Mouse (Mus musculus): ENCODE measurements at regions not wholly inside any gene's neighbourhood (a gene's known extent, or its start where the extent isn't known, plus 50 kb on each side); places are given as distances from the start of the nearest gene placed in this dataset.
A peak's percentile ranks its signal among the peaks of the same experiment; 100 is the strongest.

- WGBS: 92% methylated on average over 2 of the region's 2 CpGs
- no peaks in the 10 kb centered on the region for H3K27me3 ChIP-seq
- H3K36me3 ChIP-seq: no peaks in the 10 kb centered on the region
- no peak overlapping the region for H3K4me2 ChIP-seq (replicated peaks)
- H3K9me3 ChIP-seq: no peaks in the 10 kb centered on the region
- H3K4me3 ChIP-seq (replicated peaks): no peak overlapping the region
- no peak overlapping the region for H3K9ac ChIP-seq (replicated peaks)
- ATAC-seq: no peak
- no peaks in the 10 kb centered on the region for H3K4me1 ChIP-seq (replicated peaks)
- no peak overlapping the region for H3K27ac ChIP-seq
These were observed 813.6 kb downstream of the Gm9008 start for GRCm38 (mm10) chr6:75683935-75684334.

GRCm38 (mm10) chr6:75644363-75644720 lies 853.2 kb downstream of the Gm9008 start:
- WGBS: 87% methylated on average over 2 of the region's 2 CpGs
- no peak overlapping the region for H3K9ac ChIP-seq (replicated peaks)
- no peaks in the 10 kb centered on the region for H3K9me3 ChIP-seq
- H3K4me1 ChIP-seq (replicated peaks): no peaks in the 10 kb centered on the region
- H3K4me3 ChIP-seq (replicated peaks): no peak overlapping the region
- no peak for ATAC-seq
- no peaks in the 10 kb centered on the region for H3K36me3 ChIP-seq
- no peaks in the 10 kb centered on the region for H3K27me3 ChIP-seq
- H3K27ac ChIP-seq: no peak overlapping the region
- H3K4me2 ChIP-seq (replicated peaks): no peak overlapping the region

DNA sequence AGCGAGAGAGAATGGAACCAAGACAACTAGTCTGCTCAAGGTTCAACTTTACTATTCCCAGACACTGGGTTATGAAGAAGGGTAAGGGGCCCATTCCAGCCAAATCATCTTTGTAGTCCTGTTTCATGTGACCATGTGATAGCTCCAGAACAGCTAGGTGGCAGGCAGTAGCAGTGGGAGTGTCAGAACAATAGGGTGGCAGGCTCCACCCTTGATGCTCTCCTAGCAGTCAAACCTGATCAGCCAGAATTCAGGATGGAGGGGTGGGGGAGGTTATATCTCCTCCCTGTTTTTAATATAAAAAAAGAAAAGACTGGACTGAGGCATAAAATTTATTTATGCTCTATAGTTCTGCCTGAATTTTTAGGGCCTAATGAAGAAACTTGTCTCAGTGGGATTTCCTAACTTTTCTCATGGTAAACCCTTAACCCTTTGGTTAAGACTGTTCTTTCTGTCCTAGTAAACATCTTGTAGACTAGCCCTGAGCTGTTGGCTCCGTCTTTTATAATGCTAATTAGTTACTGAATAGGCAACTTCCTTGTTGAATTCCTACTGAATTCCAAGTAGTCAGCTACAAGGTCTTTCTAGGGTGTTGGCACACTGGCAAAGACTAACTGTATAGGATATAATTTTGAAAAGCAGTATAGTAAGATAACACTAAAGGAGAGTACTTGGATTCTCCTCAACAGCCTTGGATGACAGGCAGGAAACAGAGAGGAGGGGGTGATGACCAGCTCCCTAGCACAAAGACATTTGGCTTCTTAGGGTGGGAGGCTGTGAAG lies 853.8 kb downstream of the Gm9008 start:
- H3K4me1 ChIP-seq (replicated peaks): no peaks in the 10 kb centered on the region
- 66% methylated on average over 2 of the region's 2 CpGs for WGBS
- no peak for ATAC-seq
- H3K9ac ChIP-seq (replicated peaks): no peak overlapping the region
- no peaks in the 10 kb centered on the region for H3K9me3 ChIP-seq
- H3K4me3 ChIP-seq (replicated peaks): no peak overlapping the region
- no peak overlapping the region for H3K27ac ChIP-seq
- no peaks in the 10 kb centered on the region for H3K36me3 ChIP-seq
- H3K27me3 ChIP-seq: no peaks in the 10 kb centered on the region
- H3K4me2 ChIP-seq (replicated peaks): no peak overlapping the region

GRCm38 (mm10) chr6:75636050-75636449 lies 861.5 kb downstream of the Gm9008 start:
- 39% methylated on average over 1 of the region's 1 CpGs for WGBS
- H3K9me3 ChIP-seq: no peaks in the 10 kb centered on the region
- no peaks in the 10 kb centered on the region for H3K4me1 ChIP-seq (replicated peaks)
- H3K27me3 ChIP-seq: no peaks in the 10 kb centered on the region
- H3K36me3 ChIP-seq: no peaks in the 10 kb centered on the region
- no peak for ATAC-seq
- no peak overlapping the region for H3K4me2 ChIP-seq (replicated peaks)
- no peak overlapping the region for H3K4me3 ChIP-seq (replicated peaks)
- H3K9ac ChIP-seq (replicated peaks): no peak overlapping the region
- H3K27ac ChIP-seq: no peak overlapping the region

- Histone ChIP-seq H3K27me3 (no peaks in the 10 kb centered on the region), H3K36me3 (no peaks in the 10 kb centered on the region), H3K4me3 (replicated peaks) (no peak overlapping the region), H3K4me2 (replicated peaks) (peak overlapping the region; percentile 18; the same call in 1 of the 2 replicates), H3K4me1 (replicated peaks) (peaks cover 10% of the 10 kb centered on the region), H3K27ac (peak overlapping the region; percentile 65), H3K9me3 (no peaks in the 10 kb centered on the region), H3K9ac (replicated peaks) (no peak overlapping the region)
- WGBS: 5% methylated on average over 11 of the region's 11 CpGs
- ATAC-seq: peak; percentile 94
These were observed 894.9 kb downstream of the Gm9008 start for GRCm38 (mm10) chr6:75602536-75603279.

DNA sequence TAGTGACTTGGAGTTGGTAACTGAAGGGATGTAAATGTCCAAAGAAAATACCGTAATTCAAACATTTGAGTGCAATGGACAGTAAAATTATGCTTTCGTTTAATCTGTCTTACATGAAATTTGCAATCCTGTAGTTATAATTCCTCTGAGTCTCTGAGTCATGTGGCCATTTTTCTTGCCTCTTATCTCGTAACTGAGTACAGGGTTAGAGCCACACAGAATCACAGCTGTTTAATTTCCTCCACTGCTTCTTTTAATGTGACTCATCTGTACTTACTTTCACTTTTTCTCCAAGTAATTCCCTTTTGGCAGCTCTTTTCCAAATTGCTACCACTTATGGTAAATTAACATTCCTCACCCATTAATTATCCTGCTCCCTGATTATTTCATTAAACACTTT lies 939.2 kb downstream of the Gm9008 start:
- no peaks in the 10 kb centered on the region for H3K4me1 ChIP-seq (replicated peaks)
- no peaks in the 10 kb centered on the region for H3K9me3 ChIP-seq
- H3K36me3 ChIP-seq: no peaks in the 10 kb centered on the region
- H3K9ac ChIP-seq (replicated peaks): no peak overlapping the region
- H3K27me3 ChIP-seq: no peaks in the 10 kb centered on the region
- no peak for ATAC-seq
- no peak overlapping the region for H3K4me2 ChIP-seq (replicated peaks)
- H3K27ac ChIP-seq: no peak overlapping the region
- whole genome bisulfite sequencing: 86% methylated on average over 3 of the region's 3 CpGs
- no peak overlapping the region for H3K4me3 ChIP-seq (replicated peaks)

- no peak overlapping the region for H3K4me2 ChIP-seq (replicated peaks)
- H3K9ac ChIP-seq (replicated peaks): no peak overlapping the region
- no peaks in the 10 kb centered on the region for H3K9me3 ChIP-seq
- no peak overlapping the region for H3K4me3 ChIP-seq (replicated peaks)
- no peaks in the 10 kb centered on the region; the same call in 1 of the 2 replicates for H3K4me1 ChIP-seq (replicated peaks)
- H3K36me3 ChIP-seq: no peaks in the 10 kb centered on the region
- H3K27me3 ChIP-seq: no peaks in the 10 kb centered on the region
- ATAC-seq: peak; percentile 66
- H3K27ac ChIP-seq: no peak overlapping the region
- 33% methylated on average over 1 of the region's 1 CpGs for WGBS
These were observed 955.3 kb downstream of the Gm9008 start for GRCm38 (mm10) chr6:75542247-75542700.

GRCm38 (mm10) chr6:75539703-75540102 lies 957.9 kb downstream of the Gm9008 start:
- WGBS: 79% methylated on average over 3 of the region's 3 CpGs
- Histone ChIP-seq H3K4me3 (replicated peaks) (no peak overlapping the region), H3K27ac (no peak overlapping the region), H3K9me3 (no peaks in the 10 kb centered on the region), H3K4me2 (replicated peaks) (no peak overlapping the region), H3K4me1 (replicated peaks) (no peaks in the 10 kb centered on the region; the same call in 1 of the 2 replicates), H3K9ac (replicated peaks) (no peak overlapping the region), H3K27me3 (no peaks in the 10 kb centered on the region), H3K36me3 (no peaks in the 10 kb centered on the region)
- ATAC-seq: no peak
